Mouse (Mus musculus): ENCODE measurements around the gene Trappc3l. TPM values are rescaled to one million over a fixed set of nuclear protein-coding genes. Genes with fewer than 3 reads are reported as not detected.
"Not testable (repeated sequence)": the region's sequence is repeated elsewhere in the genome, so short reads cannot be mapped to it uniquely, and the experiment has no call there.

Trappc3l gene
- not detected in 2 replicates for polyA plus RNA-seq (2012; rRNA removed)

- Histone ChIP-seq H3K27me3 (ENCODE audit: control insufficient read depth, insufficient read depth, low read length) (no peaks in the 10 kb centered on the region), H3K4me3 (ENCODE audit: control insufficient read depth, insufficient read depth, low read length) (no peak within 1 kb of the TSS), H3K36me3 (ENCODE audit: control insufficient read depth, insufficient read depth, low read length) (no peaks in the 10 kb centered on the region), H3K4me1 (replicated peaks; ENCODE audit: control insufficient read depth, insufficient read depth, low read length) (peaks cover 3% of the 10 kb centered on the region; the same call in 1 of the 2 replicates), H3K27ac (ENCODE audit: control insufficient read depth, insufficient read depth, low read length) (no peak within 1 kb of the TSS)
- 94% methylated on average over 3 of the region's 3 CpGs for WGBS
- no peak for TF ChIP-seq CTCF (IDR thresholded peaks at IDR 0.05; ENCODE audit: borderline replicate concordance, control insufficient read depth, extremely low read depth, insufficient read depth, low read length, poor library complexity)
- no peak for TF ChIP-seq POLR2A (IDR thresholded peaks at IDR 0.05; ENCODE audit: control insufficient read depth, extremely low read depth, insufficient read depth, low read length, poor library complexity)
- DNase-seq = no peak
These were observed at the start of gene Trappc3l for GRCm38 (mm10) chr10:34037401-34037800. Gene Trappc3l, plus strand, starts transcription at chr10:34037597.

- H3K27ac ChIP-seq (ENCODE audit: control insufficient read depth, insufficient read depth, low read length); H3K27me3 ChIP-seq (ENCODE audit: control insufficient read depth, insufficient read depth, low read length); DNase-seq; H3K4me3 ChIP-seq (ENCODE audit: control insufficient read depth, insufficient read depth, low read length); H3K4me1 ChIP-seq (replicated peaks; ENCODE audit: control insufficient read depth, insufficient read depth, low read length): not testable (repeated sequence)
- peaks cover 42% of the 10 kb centered on the region for H3K36me3 ChIP-seq (ENCODE audit: control insufficient read depth, insufficient read depth, low read length)
- WGBS = 94% methylated on average over 6 of the region's 8 CpGs
These were observed 40.7 kb upstream of the Trappc3l start for GRCm38 (mm10) chr10:33996686-33997085.

GRCm38 (mm10) chr10:33998397-33998796 is 39.0 kb upstream of the Trappc3l start:
- Histone ChIP-seq H3K27ac (ENCODE audit: control insufficient read depth, insufficient read depth, low read length) (no peak overlapping the region), H3K4me1 (replicated peaks; ENCODE audit: control insufficient read depth, insufficient read depth, low read length) (no peaks in the 10 kb centered on the region), H3K4me3 (ENCODE audit: control insufficient read depth, insufficient read depth, low read length) (no peak overlapping the region), H3K36me3 (ENCODE audit: control insufficient read depth, insufficient read depth, low read length) (peaks cover 36% of the 10 kb centered on the region), H3K27me3 (ENCODE audit: control insufficient read depth, insufficient read depth, low read length) (no peaks in the 10 kb centered on the region)
- no peak for TF ChIP-seq CTCF (IDR thresholded peaks at IDR 0.05; ENCODE audit: borderline replicate concordance, control insufficient read depth, extremely low read depth, insufficient read depth, low read length, poor library complexity)
- no peak for TF ChIP-seq POLR2A (IDR thresholded peaks at IDR 0.05; ENCODE audit: control insufficient read depth, extremely low read depth, insufficient read depth, low read length, poor library complexity)
- no peak for DNase-seq

GRCm38 (mm10) chr10:34012581-34012980 is 24.8 kb upstream of the Trappc3l start:
- H3K4me1 ChIP-seq (replicated peaks; ENCODE audit: control insufficient read depth, insufficient read depth, low read length) = no peaks in the 10 kb centered on the region
- DNase-seq = no peak
- no peak overlapping the region for H3K4me3 ChIP-seq (ENCODE audit: control insufficient read depth, insufficient read depth, low read length)
- H3K36me3 ChIP-seq (ENCODE audit: control insufficient read depth, insufficient read depth, low read length) = 0 out of 2 replicates have a peak, but pooled peaks cover 3% of the 10 kb centered on the region
- 96% methylated on average over 4 of the region's 4 CpGs for WGBS
- H3K27me3 ChIP-seq (ENCODE audit: control insufficient read depth, insufficient read depth, low read length) = no peaks in the 10 kb centered on the region
- no peak overlapping the region for H3K27ac ChIP-seq (ENCODE audit: control insufficient read depth, insufficient read depth, low read length)
- TF ChIP-seq POLR2A (IDR thresholded peaks at IDR 0.05; ENCODE audit: control insufficient read depth, extremely low read depth, insufficient read depth, low read length, poor library complexity) (no peak), CTCF (IDR thresholded peaks at IDR 0.05; ENCODE audit: borderline replicate concordance, control insufficient read depth, extremely low read depth, insufficient read depth, low read length, poor library complexity) (no peak)

- 0 out of 2 replicates have a peak, but pooled peaks cover 3% of the 10 kb centered on the region for H3K36me3 ChIP-seq (ENCODE audit: control insufficient read depth, insufficient read depth, low read length)
- no peaks in the 10 kb centered on the region for H3K27me3 ChIP-seq (ENCODE audit: control insufficient read depth, insufficient read depth, low read length)
- H3K4me3 ChIP-seq (ENCODE audit: control insufficient read depth, insufficient read depth, low read length) = no peak overlapping the region
- H3K27ac ChIP-seq (ENCODE audit: control insufficient read depth, insufficient read depth, low read length) = no peak overlapping the region
- no peak for TF ChIP-seq CTCF (IDR thresholded peaks at IDR 0.05; ENCODE audit: borderline replicate concordance, control insufficient read depth, extremely low read depth, insufficient read depth, low read length, poor library complexity)
- no peak for TF ChIP-seq POLR2A (IDR thresholded peaks at IDR 0.05; ENCODE audit: control insufficient read depth, extremely low read depth, insufficient read depth, low read length, poor library complexity)
- H3K4me1 ChIP-seq (replicated peaks; ENCODE audit: control insufficient read depth, insufficient read depth, low read length) = 0 out of 2 replicates have a peak, but pooled peaks cover 1% of the 10 kb centered on the region
- 97% methylated on average over 2 of the region's 2 CpGs for WGBS
- no peak for DNase-seq
These were observed 24.2 kb upstream of the Trappc3l start for GRCm38 (mm10) chr10:34013241-34013640.

GRCm38 (mm10) chr10:34018746-34019301 is 18.6 kb upstream of the Trappc3l start:
- peak overlapping the region; percentile 69 for H3K4me3 ChIP-seq (ENCODE audit: control insufficient read depth, insufficient read depth, low read length)
- 2% methylated on average over 21 of the region's 21 CpGs for WGBS
- no peaks in the 10 kb centered on the region for H3K27me3 ChIP-seq (ENCODE audit: control insufficient read depth, insufficient read depth, low read length)
- peak; percentile 3 for DNase-seq
- H3K4me1 ChIP-seq (replicated peaks; ENCODE audit: control insufficient read depth, insufficient read depth, low read length) = peaks cover 4% of the 10 kb centered on the region; the same call in 1 of the 2 replicates
- peak overlapping the region; percentile 19; the same call in 1 of the 2 replicates for H3K27ac ChIP-seq (ENCODE audit: control insufficient read depth, insufficient read depth, low read length)
- no peak for TF ChIP-seq POLR2A (IDR thresholded peaks at IDR 0.05; ENCODE audit: control insufficient read depth, extremely low read depth, insufficient read depth, low read length, poor library complexity)
- TF ChIP-seq CTCF (IDR thresholded peaks at IDR 0.05; ENCODE audit: borderline replicate concordance, control insufficient read depth, extremely low read depth, insufficient read depth, low read length, poor library complexity) = no peak
- no peaks in the 10 kb centered on the region for H3K36me3 ChIP-seq (ENCODE audit: control insufficient read depth, insufficient read depth, low read length)
